ENCODE assay signal across 15 mouse cellular contexts in genomic region chr13:38164932-38165331, GRCm38 (mm10). TPM values are rescaled to one million over a fixed set of nuclear protein-coding genes. Genes with fewer than 3 reads are reported as not detected.
A peak's percentile ranks its signal among the peaks of the same experiment; 100 is the strongest.
DNase-seq lines count a peak whose midpoint lies in the region; ATAC-seq and TF ChIP-seq lines count a peak whose summit lies in the region.
"Had no signal": no experiment of that assay in that cellular context is flagged by ENCODE, and none has a peak within 500 bp of the region (broad histone marks: within the 10 kb centered on the region; RNA-seq: fewer than 3 reads in every experiment).

No protein-coding gene starts in this region.

- no peaks in the 10 kb centered on the region for H3K9me3 ChIP-seq in forebrain, postnatal 0 days (ENCODE audit: low read length)
- H3K9me3 ChIP-seq in forebrain, embryonic 16.5 days (ENCODE audit: control insufficient read depth, low read length), result no peaks in the 10 kb centered on the region
- no peaks in the 10 kb centered on the region for H3K9me3 ChIP-seq in heart, embryonic 14.5 days (ENCODE audit: control insufficient read depth, low read length)
- H3K9me3 ChIP-seq: G1E; limb, embryonic 15.5 days; midbrain, embryonic 12.5 days had no signal

- H3K4me2 ChIP-seq in forebrain, postnatal 0 days (ENCODE audit: low read depth), result no peak overlapping the region
- no peak overlapping the region for H3K4me2 ChIP-seq in forebrain, embryonic 16.5 days (ENCODE audit: low read length)
- H3K4me2 ChIP-seq in heart, embryonic 14.5 days (ENCODE audit: low read length), result no peak overlapping the region
- H3K4me2 ChIP-seq: limb, embryonic 15.5 days; midbrain, embryonic 12.5 days had no signal

- H3K9ac ChIP-seq in forebrain, postnatal 0 days, result no peak overlapping the region
- no peak overlapping the region for H3K9ac ChIP-seq in forebrain, embryonic 16.5 days (replicated peaks; ENCODE audit: low read depth, low read length)
- H3K9ac ChIP-seq in heart, embryonic 14.5 days (ENCODE audit: low read length), result no peak overlapping the region
- H3K9ac ChIP-seq: limb, embryonic 15.5 days; midbrain, embryonic 12.5 days had no signal

- no peaks in the 10 kb centered on the region for H3K27me3 ChIP-seq in forebrain, postnatal 0 days (ENCODE audit: insufficient read depth, low read length)
- no peaks in the 10 kb centered on the region for H3K27me3 ChIP-seq in forebrain, embryonic 16.5 days (replicated peaks; ENCODE audit: control insufficient read depth, insufficient read depth, low read length)
- H3K27me3 ChIP-seq in heart, embryonic 14.5 days (ENCODE audit: control insufficient read depth, insufficient read depth, low read length), result no peaks in the 10 kb centered on the region
- H3K27me3 ChIP-seq: limb, embryonic 15.5 days had no signal

- H3K36me3 ChIP-seq in forebrain, postnatal 0 days (ENCODE audit: insufficient read depth), result no peaks in the 10 kb centered on the region
- H3K36me3 ChIP-seq in forebrain, embryonic 16.5 days (ENCODE audit: control insufficient read depth, insufficient read depth), result no peaks in the 10 kb centered on the region
- H3K36me3 ChIP-seq in heart, embryonic 14.5 days (ENCODE audit: control insufficient read depth, insufficient read depth, low read length), result peaks cover 54% of the 10 kb centered on the region
- H3K36me3 ChIP-seq: G1E; limb, embryonic 15.5 days; midbrain, embryonic 12.5 days had no signal

- WGBS in forebrain, postnatal 0 days, result 81% methylated on average over 11 of the region's 11 CpGs
- 75% methylated on average over 10 of the region's 11 CpGs for WGBS in forebrain, embryonic 16.5 days
- WGBS in heart, embryonic 14.5 days, result 77% methylated on average over 11 of the region's 11 CpGs

- H3K27ac ChIP-seq in forebrain, postnatal 0 days (ENCODE audit: low read depth, low read length), result no peak overlapping the region
- H3K27ac ChIP-seq in forebrain, embryonic 16.5 days (ENCODE audit: low read length), result no peak overlapping the region
- H3K27ac ChIP-seq in heart, embryonic 14.5 days (replicated peaks in 1 of 2; ENCODE audit: control insufficient read depth in 1 of 2, insufficient read depth in 1 of 2, low read depth in 2 of 2, low read length in 2 of 2), result peak overlapping the region; percentile 16 to 72; a peak in 3 of 4 replicates
- H3K27ac ChIP-seq: limb, embryonic 15.5 days; midbrain, embryonic 12.5 days had no signal

- no peak for DNase-seq in forebrain, postnatal 0 days
- peak; percentile 28 for DNase-seq in adrenal gland, adult 8-10 months
- DNase-seq in cerebellum, adult 9-10 months, result peak; percentile 34
- DNase-seq in T-cell, adult 2 months (ENCODE audit: low spot score), result no peak
- DNase-seq in retina, embryonic 14.5 days (ENCODE audit: low spot score), result no peak
- no peak for DNase-seq in urinary bladder, postnatal 25 days (ENCODE audit: low spot score)
- DNase-seq: kidney, postnatal 14 days had no signal

- H3K4me1 ChIP-seq in forebrain, postnatal 0 days (ENCODE audit: insufficient read depth), result no peaks in the 10 kb centered on the region
- 0 out of 2 replicates have a peak, but pooled peaks cover 2% of the 10 kb centered on the region for H3K4me1 ChIP-seq in forebrain, embryonic 16.5 days (replicated peaks; ENCODE audit: control insufficient read depth, insufficient read depth, low read length)
- peaks cover 14 to 48% of the 10 kb centered on the region in 2 experiments for H3K4me1 ChIP-seq in heart, embryonic 14.5 days (ENCODE audit: control insufficient read depth in 2 of 2, insufficient read depth in 2 of 2, low read length in 2 of 2)
- H3K4me1 ChIP-seq: midbrain, embryonic 12.5 days had no signal

- no peak for TF ChIP-seq CTCF in forebrain, postnatal 0 days (IDR thresholded peaks at IDR 0.05; ENCODE audit: low read depth)

- H3K4me3 ChIP-seq in forebrain, postnatal 0 days (ENCODE audit: low read depth, low read length), result no peak overlapping the region
- H3K4me3 ChIP-seq in forebrain, embryonic 16.5 days (replicated peaks; ENCODE audit: low read length), result no peak overlapping the region
- no peak overlapping the region for H3K4me3 ChIP-seq in heart, embryonic 14.5 days (ENCODE audit: control insufficient read depth in 1 of 2, insufficient read depth in 1 of 2, low read depth in 1 of 2, low read length in 2 of 2)
- H3K4me3 ChIP-seq: erythroblast, embryonic 14.5 days; limb, embryonic 15.5 days; midbrain, embryonic 12.5 days had no signal

- peak; percentile 66 for ATAC-seq in forebrain, postnatal 0 days
- no peak for ATAC-seq in forebrain, embryonic 16.5 days
- no peak for ATAC-seq in heart, embryonic 14.5 days (ENCODE audit: insufficient number of reproducible peaks, insufficient read depth, low FRiP score, low read depth)
- ATAC-seq: activated CD4-positive, CD25-positive, alpha-beta regulatory T cell, adult 4 months; lung, postnatal 0 days had no signal

RNA-seq across cellular contexts. Expression of gene Dsp, which starts 13.8 kb away (rescaled TPM):
- 0.76 and 2.0 TPM in 2 replicates for total RNA-seq in forebrain, postnatal 0 days (2014; rRNA removed)
- polyA plus RNA-seq in forebrain, postnatal 0 days (2015; fragmentation: Nextera tagmentation; extraction: Ambion mirVana), result 0.16 and 0.47 TPM in 2 replicates
- 0.29 and 0.52 TPM in 2 replicates for polyA plus RNA-seq in forebrain, embryonic 16.5 days (2015; fragmentation: Nextera tagmentation; extraction: Ambion mirVana)
- total RNA-seq in adrenal gland, adult 8-10 months (2022), result 1 to 10 TPM in 3 of 4 experiments, under 1 TPM in 1; 0.86 to 4.5 (median 2.1) TPM
- polyA plus RNA-seq in heart, embryonic 14.5 days (2014; fragmentation: Nextera tagmentation; extraction: Ambion mirVana), result 69.5 and 71.1 TPM in 2 replicates
- polyA plus RNA-seq: erythroblast, embryonic 14.5 days; G1E had no signal

RNA-seq across cellular contexts. Expression of gene Snrnp48, which starts 39.8 kb away (rescaled TPM):
- 14.9 and 17.1 TPM in 2 replicates for total RNA-seq in forebrain, postnatal 0 days (2014; rRNA removed)
- polyA plus RNA-seq in forebrain, postnatal 0 days (2015; fragmentation: Nextera tagmentation; extraction: Ambion mirVana), result 16.9 and 19.1 TPM in 2 replicates
- polyA plus RNA-seq in forebrain, embryonic 16.5 days (2015; fragmentation: Nextera tagmentation; extraction: Ambion mirVana), result 28.7 and 29.5 TPM in 2 replicates
- 10 to 100 TPM; 14.0 to 28.6 (median 21.0) TPM for total RNA-seq in adrenal gland, adult 8-10 months (2022)
- polyA plus RNA-seq in heart, embryonic 14.5 days (2014; fragmentation: Nextera tagmentation; extraction: Ambion mirVana), result 24.8 and 27.6 TPM in 2 replicates

Comparison
In these comparisons a context has a peak if more than half of its experiments do, and no peak if none do; other contexts are left out.
1. DNase-seq: peak in adrenal gland, adult 8-10 months (single experiment) and cerebellum, adult 9-10 months (single experiment); none in forebrain, postnatal 0 days (single experiment), T-cell, adult 2 months (single experiment), retina, embryonic 14.5 days (single experiment) and urinary bladder, postnatal 25 days (single experiment).
2. H3K27ac ChIP-seq: peak in heart, embryonic 14.5 days (2 of 2); none in forebrain, postnatal 0 days (single experiment) and forebrain, embryonic 16.5 days (single experiment).
3. RNA of gene Dsp, which starts 13.8 kb away (polyA plus RNA-seq): 69.5 to 71.1 TPM in heart, embryonic 14.5 days; 0.16 to 0.47 TPM in forebrain, postnatal 0 days and 0.29 to 0.52 TPM in forebrain, embryonic 16.5 days; every median in the first group is over 10 times any median in the second.